Mouse (Mus musculus) bone marrow, adult 2 months (tissue): ENCODE data around the gene Zfp788. TPM values are rescaled to one million over a fixed set of nuclear protein-coding genes. Genes with fewer than 3 reads are reported as not detected.

Experiments used
- polyA plus RNA-seq: library from polyadenylated mRNA; stranded (reverse); fragments of >200 nt; gene quantifications from 2 replicates; pipeline ENCODE4 v1.2.4, GENCODE M21; 2011; ENCODE audit warnings: low replicate concordance; ENCODE audit not compliant: missing spikeins, insufficient read depth, insufficient read length

The Zfp788 gene
- polyA plus RNA-seq, 1 experiment: 6.2 TPM

Other genes with a start within 250 kb of the Zfp788 start
- gene AI987944, start 239.8 kb upstream of the Zfp788 start, polyA plus RNA-seq: 2.1 and 9.8 TPM in 2 replicates
- gene Vmn2r57, start 184.5 kb upstream of the Zfp788 start, polyA plus RNA-seq: not detected in 2 replicates
- gene Gm20449, start 133.8 kb upstream of the Zfp788 start, polyA plus RNA-seq: not detected in 2 replicates
- 5.5 and 8.8 TPM in 2 replicates for gene AW146154, start 133.3 kb upstream of the Zfp788 start, polyA plus RNA-seq
- gene Gm6871, start 59.5 kb upstream of the Zfp788 start, polyA plus RNA-seq: 1.5 TPM in 1 of 2 replicates, not detected in the other
- gene 2610021A01Rik, start 34.0 kb upstream of the Zfp788 start, polyA plus RNA-seq: 3.3 TPM in 2 replicates
- gene Vmn2r58, start 239.5 kb downstream of the Zfp788 start, polyA plus RNA-seq: not detected in 2 replicates